In the genomic region with DNA sequence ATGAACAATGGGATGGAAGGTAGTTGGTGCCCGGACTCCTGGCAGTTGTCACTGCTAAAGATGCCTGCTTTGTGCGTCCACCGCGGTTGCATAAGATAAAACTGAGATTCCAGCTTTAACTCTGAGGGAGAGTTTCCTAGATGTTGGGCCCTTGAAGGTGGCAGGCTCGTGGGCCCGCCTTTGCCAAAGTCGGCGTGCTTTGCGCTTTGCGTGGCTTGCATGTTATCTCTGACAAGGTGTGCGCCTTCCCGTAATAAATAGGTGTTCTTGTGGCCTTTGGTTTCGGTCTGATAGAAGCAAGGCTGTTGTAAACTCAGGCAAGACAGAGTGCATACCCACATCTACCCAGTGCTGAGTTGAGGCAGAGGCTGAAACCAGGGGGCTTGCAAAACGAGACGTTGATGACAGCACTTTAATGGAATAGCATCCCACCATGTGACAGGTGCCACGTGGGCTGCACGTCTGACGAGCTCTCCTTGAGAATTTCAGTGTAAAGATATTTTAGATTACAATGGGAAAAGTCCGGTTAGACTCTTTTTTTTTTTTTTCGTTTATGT, we compare ENCODE assay signal across 8 mouse cellular contexts. TPM values are rescaled to one million over a fixed set of nuclear protein-coding genes. Genes with fewer than 3 reads are reported as not detected.
DNase-seq lines count a peak whose midpoint lies in the region; ATAC-seq and TF ChIP-seq lines count a peak whose summit lies in the region.

No protein-coding gene starts in this region.

- H3K9me3 ChIP-seq in kidney, embryonic 15.5 days (replicated peaks) = no peaks in the 10 kb centered on the region
- no peaks in the 10 kb centered on the region for H3K9me3 ChIP-seq in hindbrain, embryonic 12.5 days (replicated peaks)
- H3K9me3 ChIP-seq in midbrain, embryonic 15.5 days = no peaks in the 10 kb centered on the region

- no peak for ATAC-seq in kidney, embryonic 15.5 days (replicated peaks; ENCODE audit: low FRiP score)
- ATAC-seq in hindbrain, embryonic 12.5 days (ENCODE audit: low FRiP score) = no peak
- peak; percentile 73 for ATAC-seq in midbrain, embryonic 15.5 days (replicated peaks)

- WGBS in kidney, embryonic 15.5 days = 4% methylated on average over 20 of the region's 20 CpGs
- 6% methylated on average over 20 of the region's 20 CpGs for WGBS in hindbrain, embryonic 12.5 days
- whole genome bisulfite sequencing in midbrain, embryonic 15.5 days = 6% methylated on average over 20 of the region's 20 CpGs

- peak overlapping the region; percentile 75 for H3K4me3 ChIP-seq in kidney, embryonic 15.5 days (replicated peaks)
- peak overlapping the region; percentile 61; the same call in 1 of the 2 replicates for H3K4me3 ChIP-seq in bone marrow macrophage, adult 2 months (ENCODE audit: insufficient read depth, low read length)
- H3K4me3 ChIP-seq in hindbrain, embryonic 12.5 days = peak overlapping the region; percentile 64
- peak overlapping the region; percentile 81 for H3K4me3 ChIP-seq in midbrain, embryonic 15.5 days

- H3K4me1 ChIP-seq in kidney, embryonic 15.5 days = peaks cover 26% of the 10 kb centered on the region
- peaks cover 10% of the 10 kb centered on the region for H3K4me1 ChIP-seq in bone marrow macrophage, adult 2 months (ENCODE audit: control insufficient read depth, insufficient read depth, low read length)
- H3K4me1 ChIP-seq in hindbrain, embryonic 12.5 days = peaks cover 26% of the 10 kb centered on the region
- H3K4me1 ChIP-seq in midbrain, embryonic 15.5 days = peaks cover 29% of the 10 kb centered on the region

- no peak for TF ChIP-seq POLR2A in bone marrow macrophage, adult 2 months (IDR thresholded peaks at IDR 0.05; ENCODE audit: borderline replicate concordance, low read depth, low read length)

- peaks cover 8% of the 10 kb centered on the region; the same call in 1 of the 2 replicates for H3K27me3 ChIP-seq in kidney, embryonic 15.5 days
- H3K27me3 ChIP-seq in hindbrain, embryonic 12.5 days = peaks cover 28% of the 10 kb centered on the region
- peaks cover 3% of the 10 kb centered on the region; the same call in 1 of the 2 replicates for H3K27me3 ChIP-seq in midbrain, embryonic 15.5 days (replicated peaks)

- H3K36me3 ChIP-seq in kidney, embryonic 15.5 days = no peaks in the 10 kb centered on the region
- H3K36me3 ChIP-seq in hindbrain, embryonic 12.5 days = no peaks in the 10 kb centered on the region
- no peaks in the 10 kb centered on the region for H3K36me3 ChIP-seq in midbrain, embryonic 15.5 days (replicated peaks)

- H3K4me2 ChIP-seq in kidney, embryonic 15.5 days = peak overlapping the region; percentile 87
- H3K4me2 ChIP-seq in hindbrain, embryonic 12.5 days (replicated peaks) = peak overlapping the region; percentile 67
- peak overlapping the region; percentile 84 for H3K4me2 ChIP-seq in midbrain, embryonic 15.5 days

- no peak for DNase-seq in kidney, adult 9 months
- no peak for DNase-seq in frontal cortex, postnatal 10 days (ENCODE audit: low spot score in 2 of 2)
- DNase-seq in thymus, postnatal 4 days = no peak
- DNase-seq in urinary bladder, postnatal 10 days (ENCODE audit: low spot score) = no peak

- no peak for TF ChIP-seq CTCF in bone marrow macrophage, adult 2 months (IDR thresholded peaks at IDR 0.05; ENCODE audit: low read depth, low read length)

- H3K27ac ChIP-seq in kidney, embryonic 15.5 days = no peak overlapping the region
- no peak overlapping the region for H3K27ac ChIP-seq in bone marrow macrophage, adult 2 months (ENCODE audit: insufficient read depth, low read depth, low read length)
- no peak overlapping the region for H3K27ac ChIP-seq in hindbrain, embryonic 12.5 days
- H3K27ac ChIP-seq in midbrain, embryonic 15.5 days = peak overlapping the region; percentile 73

- H3K9ac ChIP-seq in kidney, embryonic 15.5 days = peak overlapping the region; percentile 58
- H3K9ac ChIP-seq in hindbrain, embryonic 12.5 days = peak overlapping the region; percentile 67
- H3K9ac ChIP-seq in midbrain, embryonic 15.5 days = peak overlapping the region; percentile 72

RNA-seq across cellular contexts. Expression of gene F3, which starts 0.7 kb away (rescaled TPM):
- polyA plus RNA-seq in kidney, embryonic 15.5 days (2015; fragmentation: Nextera tagmentation; extraction: Ambion mirVana) = 16.7 and 17.4 TPM in 2 replicates
- 0.44 TPM in 1 of 2 replicates, not detected in the other for polyA plus RNA-seq in bone marrow macrophage, adult 2 months (2012; ENCODE audit: insufficient read depth, insufficient read length, missing spikeins)
- 6.5 and 7.6 TPM in 2 replicates for polyA plus RNA-seq in hindbrain, embryonic 12.5 days (2016; fragmentation: Nextera tagmentation; extraction: Ambion mirVana)
- 7.3 and 9.1 TPM in 2 replicates for polyA plus RNA-seq in midbrain, embryonic 15.5 days (2015; fragmentation: Nextera tagmentation; extraction: Ambion mirVana)

RNA-seq across cellular contexts. Expression of gene 4930432M17Rik, which starts 53.5 kb away (rescaled TPM):
- not detected in 2 replicates for polyA plus RNA-seq in kidney, embryonic 15.5 days (2015; fragmentation: Nextera tagmentation; extraction: Ambion mirVana)
- polyA plus RNA-seq in bone marrow macrophage, adult 2 months (2012; ENCODE audit: insufficient read depth, insufficient read length, missing spikeins) = not detected in 2 replicates
- not detected in 2 replicates for polyA plus RNA-seq in hindbrain, embryonic 12.5 days (2016; fragmentation: Nextera tagmentation; extraction: Ambion mirVana)
- not detected in 2 replicates for polyA plus RNA-seq in midbrain, embryonic 15.5 days (2015; fragmentation: Nextera tagmentation; extraction: Ambion mirVana)
